Mouse (Mus musculus): ENCODE measurements around the gene Ccdc126. TPM values are rescaled to one million over a fixed set of nuclear protein-coding genes. Genes with fewer than 3 reads are reported as not detected.

The Ccdc126 gene
- total RNA-seq, 2 experiments from 2014 or later, result 1.9 to 2.4 TPM

DNA sequence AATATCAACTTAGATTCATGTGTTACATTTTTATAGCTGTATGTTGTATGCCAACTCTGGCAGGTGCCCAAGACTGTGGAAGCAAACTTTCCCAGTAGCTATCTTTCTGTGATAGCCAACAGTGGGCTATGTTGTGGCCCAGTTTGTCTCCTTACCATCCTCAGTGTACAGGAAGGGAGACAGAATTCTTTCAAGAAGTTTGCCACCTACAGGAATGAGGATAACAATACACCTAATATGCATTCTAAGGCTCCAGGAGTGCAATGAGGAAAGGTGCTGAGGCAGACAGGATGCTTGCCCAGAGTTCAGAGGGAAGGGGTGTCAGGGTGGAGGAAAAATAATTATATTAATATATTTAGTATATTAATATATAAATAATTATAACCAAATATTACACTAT lies 41.3 kb downstream of the Ccdc126 start:
- peak; percentile 10; the same call in 1 of the 2 replicates for TF ChIP-seq CTCF (IDR thresholded peaks at IDR 0.05)
- H3K4me3 ChIP-seq, result no peak overlapping the region
- DNase-seq, result no peak
- no peak overlapping the region for H3K27ac ChIP-seq
- intact Hi-C loops (cut with DNase I), result no loop called here

DNA sequence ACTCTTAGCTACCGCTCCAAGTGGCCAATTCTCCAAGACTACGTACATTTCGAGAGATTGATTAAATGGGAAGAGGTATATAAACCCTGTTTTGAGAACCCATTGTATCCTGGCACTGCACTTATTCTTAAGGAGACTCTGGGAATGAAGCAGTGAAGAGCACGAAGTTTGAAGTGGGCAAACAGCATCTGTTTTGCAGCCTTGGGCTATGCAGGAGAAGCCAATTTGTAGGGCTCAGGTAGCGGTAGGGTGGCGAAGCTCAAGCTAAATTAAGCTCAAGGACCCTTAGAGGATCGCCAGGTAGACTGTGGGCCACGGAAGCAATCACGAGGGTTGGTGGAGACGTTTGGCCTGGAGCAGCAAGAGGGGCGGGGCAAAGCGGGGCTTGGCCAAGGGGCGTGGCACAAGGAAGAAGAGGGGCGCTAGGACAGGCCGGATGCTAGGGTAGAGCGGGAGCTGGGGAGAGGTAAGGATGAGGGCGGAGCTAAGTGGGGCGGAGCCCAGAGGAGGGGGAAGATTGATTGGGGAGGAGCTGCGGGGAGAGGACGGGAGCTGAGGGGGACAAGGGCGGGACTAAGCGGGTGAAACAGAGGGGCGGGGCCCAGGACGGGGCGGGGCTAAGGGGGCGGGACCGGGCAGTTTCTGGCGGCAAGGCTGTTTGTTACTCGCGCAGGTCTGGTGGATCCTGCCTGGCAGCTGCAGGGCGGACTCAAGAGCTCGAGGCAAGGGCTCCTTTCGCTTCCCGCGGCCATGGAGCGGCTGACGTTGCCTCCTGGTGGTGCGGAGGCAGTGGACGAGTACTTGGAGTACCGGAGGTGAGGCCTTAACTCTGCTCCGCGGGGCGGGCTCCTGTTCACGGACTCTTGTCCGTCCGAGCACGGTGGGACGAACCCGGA lies 48.3 kb downstream of the Ccdc126 start, which contains the start of gene Fam221a:
Gene Fam221a (plus strand): TSS at position 581 of the 896 bp plus-strand sequence.
- peak within 1 kb of the TSS; percentile 79 for H3K4me3 ChIP-seq
- H3K27ac ChIP-seq, result peak within 1 kb of the TSS; percentile 81
- peak; percentile 33; the same call in 1 of the 2 replicates for TF ChIP-seq CTCF (IDR thresholded peaks at IDR 0.05)
- intact Hi-C loops (cut with DNase I), result loop anchor here (2.0 kb wide), 1 partner anchor 49 kb away; the partner anchor contains the start of gene Ccdc126
- peak; percentile 86 for DNase-seq

DNA sequence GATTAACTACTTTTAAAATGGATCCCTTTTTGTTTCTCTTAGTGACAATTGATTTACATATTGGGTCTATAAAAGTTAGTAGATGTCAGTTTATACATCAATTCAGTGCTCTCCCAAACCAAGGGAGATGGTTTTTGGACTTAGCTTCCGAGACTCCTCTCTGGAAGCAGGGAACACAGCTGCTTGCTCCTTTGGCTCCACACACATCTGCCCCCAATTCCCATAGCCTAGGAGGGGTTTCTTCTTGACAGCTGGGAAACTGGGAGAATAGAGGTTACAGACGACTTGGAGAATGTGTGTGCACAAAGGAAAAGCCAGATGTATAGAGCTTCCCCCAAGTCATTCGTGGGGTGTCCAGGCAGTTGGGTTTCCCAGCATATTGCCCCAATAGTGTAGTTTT lies 49.1 kb downstream of the Ccdc126 start:
- Histone ChIP-seq H3K27ac (peak overlapping the region; percentile 81), H3K4me3 (peak overlapping the region; percentile 79)
- no peak for TF ChIP-seq CTCF (IDR thresholded peaks at IDR 0.05)
- intact Hi-C loops (cut with DNase I), result no loop called here
- DNase-seq, result no peak

DNA sequence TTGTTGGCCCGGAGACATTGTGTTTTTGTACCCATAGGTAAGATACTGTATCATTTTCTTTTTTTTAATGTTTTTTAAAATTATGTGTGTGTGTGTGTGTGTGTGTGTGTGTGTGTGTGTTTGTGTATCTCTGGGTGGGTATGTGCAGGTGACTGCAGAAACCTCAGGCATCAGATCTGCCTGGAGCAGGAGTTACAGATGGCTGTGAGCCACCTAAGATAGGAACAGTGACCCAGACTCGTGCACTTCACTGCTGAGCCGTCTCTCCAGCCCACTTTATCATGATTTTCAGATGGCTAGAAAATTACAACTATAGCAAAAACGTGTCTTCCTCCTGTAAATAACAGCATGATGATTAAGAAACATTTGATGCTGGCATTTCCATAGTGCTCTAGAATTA lies 53.6 kb downstream of the Ccdc126 start:
- Histone ChIP-seq H3K27ac (no peak overlapping the region), H3K4me3 (no peak overlapping the region)
- DNase-seq, result no peak
- TF ChIP-seq CTCF (IDR thresholded peaks at IDR 0.05), result no peak
- intact Hi-C loops (cut with DNase I), result no loop called here

DNA sequence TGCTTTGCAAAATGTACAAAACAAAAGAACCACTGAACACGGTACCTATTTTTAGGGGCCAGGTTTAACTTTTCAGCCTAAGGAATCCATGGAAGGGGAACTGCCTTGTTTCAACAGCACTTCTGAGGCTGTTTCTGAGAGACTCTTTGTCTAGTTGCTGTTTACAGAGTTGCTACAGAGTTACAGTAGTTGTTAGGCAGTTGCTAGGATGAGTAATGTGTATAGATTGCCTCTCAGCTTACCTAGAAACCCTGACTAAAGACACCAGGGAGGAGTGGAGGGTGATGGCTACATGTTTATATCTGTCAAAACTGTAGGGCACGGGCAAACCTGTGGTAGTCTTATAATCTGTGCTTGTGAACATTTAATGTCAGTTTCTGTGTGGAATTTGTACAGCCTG lies 54.9 kb downstream of the Ccdc126 start:
- no peak for DNase-seq
- Histone ChIP-seq H3K4me3 (no peak overlapping the region), H3K27ac (no peak overlapping the region)
- intact Hi-C loops (cut with DNase I), result no loop called here
- TF ChIP-seq CTCF (IDR thresholded peaks at IDR 0.05), result no peak

DNA sequence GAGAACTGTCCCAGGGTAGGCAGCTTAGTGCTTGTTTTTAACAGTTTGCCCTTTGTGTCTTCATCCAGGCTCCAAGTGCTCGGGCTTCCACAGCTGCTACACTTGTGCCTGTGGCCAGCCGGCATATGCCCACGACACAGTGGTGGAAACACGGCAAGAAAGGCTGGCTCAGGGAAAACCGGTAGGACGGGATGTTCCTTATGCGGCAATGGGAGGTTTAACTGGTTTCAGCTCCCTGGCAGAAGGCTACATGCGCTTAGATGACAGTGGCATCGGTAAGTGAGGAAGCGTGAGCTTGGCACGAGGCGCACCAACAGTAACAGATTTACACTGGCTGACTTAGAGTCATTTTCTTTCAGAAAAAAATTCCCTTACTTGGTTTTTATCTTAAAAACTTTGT lies 59.3 kb downstream of the Ccdc126 start:
- Histone ChIP-seq H3K4me3 (no peak overlapping the region), H3K27ac (no peak overlapping the region)
- intact Hi-C loops (cut with DNase I), result no loop called here
- DNase-seq, result no peak
- TF ChIP-seq CTCF (IDR thresholded peaks at IDR 0.05), result no peak

Other genes with a start within 250 kb of the Ccdc126 start
- 10 to 100 TPM; 45.6 to 51.4 TPM for gene Malsu1, start 245.5 kb upstream of the Ccdc126 start, total RNA-seq (2021)
- under 1 TPM; 0.06 to 0.13 TPM for gene Igf2bp3, start 104.3 kb upstream of the Ccdc126 start, total RNA-seq (2021)
- gene Tra2a, start 55.2 kb upstream of the Ccdc126 start, total RNA-seq (2021), result 10 to 100 TPM; 15.0 to 30.8 TPM
- under 1 TPM; 0.14 to 0.26 TPM for gene Fam221a, start 48.5 kb downstream of the Ccdc126 start, total RNA-seq (2021)
- not detected for gene Stk31, start 76.3 kb downstream of the Ccdc126 start, total RNA-seq (2021)